ENCODE assay signal across 7 mouse cellular contexts in genomic region chr10:127081996-127082620, GRCm38 (mm10). TPM values are rescaled to one million over a fixed set of nuclear protein-coding genes. Genes with fewer than 3 reads are reported as not detected.
DNase-seq lines count a peak whose midpoint lies in the region; ATAC-seq and TF ChIP-seq lines count a peak whose summit lies in the region.

No protein-coding gene starts in this region.

- no peak for ATAC-seq in lung, postnatal 0 days
- peak; percentile 34; the same call in 1 of the 2 replicates for ATAC-seq in liver, postnatal 0 days

- 0 out of 2 replicates have a peak overlapping the region, but pooled peaks have one; percentile 23 for H3K4me3 ChIP-seq in lung, postnatal 0 days (ENCODE audit: low read depth, low read length)
- peak overlapping the region; percentile 78 for H3K4me3 ChIP-seq in hindbrain, embryonic 10.5 days
- no peak overlapping the region for H3K4me3 ChIP-seq in liver, postnatal 0 days (ENCODE audit: low read depth, low read length)

- H3K9ac ChIP-seq in lung, postnatal 0 days (replicated peaks; ENCODE audit: low read depth) = no peak overlapping the region
- H3K9ac ChIP-seq in liver, postnatal 0 days (replicated peaks) = no peak overlapping the region

- DNase-seq in lung, postnatal 0 days (ENCODE audit: low spot score) = no peak
- DNase-seq in lung, postnatal 10 days = no peak
- DNase-seq in hindbrain, embryonic 10.5 days (ENCODE audit: low spot score) = peak; percentile 60
- DNase-seq in liver, postnatal 0 days = no peak
- DNase-seq in adrenal gland, postnatal 36 days = no peak
- DNase-seq in cerebellum, adult 11-12 months = no peak
- DNase-seq in layer of hippocampus, adult 8-10 months (ENCODE audit: low spot score in 2 of 2) = no peak

- no peak overlapping the region for H3K27ac ChIP-seq in lung, postnatal 0 days (ENCODE audit: low read length)
- H3K27ac ChIP-seq in hindbrain, embryonic 10.5 days = no peak overlapping the region
- no peak overlapping the region for H3K27ac ChIP-seq in liver, postnatal 0 days (ENCODE audit: low read depth)

- H3K4me1 ChIP-seq in lung, postnatal 0 days (ENCODE audit: insufficient read depth, low read depth, low read length) = peaks cover 10% of the 10 kb centered on the region
- H3K4me1 ChIP-seq in hindbrain, embryonic 10.5 days (replicated peaks) = peaks cover 61% of the 10 kb centered on the region
- H3K4me1 ChIP-seq in liver, postnatal 0 days (ENCODE audit: insufficient read depth) = peaks cover 30% of the 10 kb centered on the region

- 23% methylated on average over 8 of the region's 8 CpGs for WGBS in lung, postnatal 0 days
- 30% methylated on average over 8 of the region's 8 CpGs for WGBS in hindbrain, embryonic 10.5 days
- WGBS in liver, postnatal 0 days (ENCODE audit: insufficient replicate concordance) = 56% methylated on average over 8 of the region's 8 CpGs

- no peaks in the 10 kb centered on the region for H3K36me3 ChIP-seq in lung, postnatal 0 days (ENCODE audit: insufficient read depth, low read length)
- H3K36me3 ChIP-seq in hindbrain, embryonic 10.5 days = no peaks in the 10 kb centered on the region
- H3K36me3 ChIP-seq in liver, postnatal 0 days (replicated peaks; ENCODE audit: insufficient read depth, low read length) = no peaks in the 10 kb centered on the region

- H3K27me3 ChIP-seq in lung, postnatal 0 days (replicated peaks; ENCODE audit: insufficient read depth, low read length) = peaks cover 61% of the 10 kb centered on the region
- peaks cover 88% of the 10 kb centered on the region for H3K27me3 ChIP-seq in hindbrain, embryonic 10.5 days (ENCODE audit: insufficient read depth, poor library complexity, severe bottlenecking)
- H3K27me3 ChIP-seq in liver, postnatal 0 days (ENCODE audit: insufficient read depth, low read length) = peaks cover 21% of the 10 kb centered on the region; the same call in 1 of the 2 replicates

- no peak for TF ChIP-seq CTCF in lung, postnatal 0 days (IDR thresholded peaks at IDR 0.05)
- TF ChIP-seq CTCF in liver, postnatal 0 days (IDR thresholded peaks at IDR 0.05; ENCODE audit: low read depth) = no peak

- H3K4me2 ChIP-seq in lung, postnatal 0 days (replicated peaks; ENCODE audit: low read depth, low read length) = no peak overlapping the region
- H3K4me2 ChIP-seq in liver, postnatal 0 days (ENCODE audit: low read depth, low read length) = 0 out of 2 replicates have a peak overlapping the region, but pooled peaks have one; percentile 15

- no peak for TF ChIP-seq EP300 in lung, postnatal 0 days (IDR thresholded peaks at IDR 0.05)
- no peak for TF ChIP-seq EP300 in liver, postnatal 0 days (IDR thresholded peaks at IDR 0.05; ENCODE audit: low read depth)

- H3K9me3 ChIP-seq in lung, postnatal 0 days (ENCODE audit: low read length) = no peaks in the 10 kb centered on the region
- no peaks in the 10 kb centered on the region for H3K9me3 ChIP-seq in hindbrain, embryonic 10.5 days
- no peaks in the 10 kb centered on the region for H3K9me3 ChIP-seq in liver, postnatal 0 days (ENCODE audit: low read length)

RNA-seq across cellular contexts. Expression of gene Agap2, which starts 7.0 kb away (rescaled TPM):
- 0.04 and 0.32 TPM in 2 replicates for polyA plus RNA-seq in lung, postnatal 0 days (2015; fragmentation: Nextera tagmentation; extraction: Ambion mirVana)
- polyA plus RNA-seq in hindbrain, embryonic 10.5 days (2016; fragmentation: Nextera tagmentation; extraction: Ambion mirVana) = 0.12 and 0.33 TPM in 2 replicates
- polyA plus RNA-seq in liver, postnatal 0 days (2015; fragmentation: Nextera tagmentation; extraction: Ambion mirVana) = 0.33 and 0.88 TPM in 2 replicates
- total RNA-seq in adrenal gland, postnatal 36 days (2021) = 1 to 10 TPM; 2.2 to 3.4 TPM
- 100 to 1,000 TPM; 657 to 727 (median 692) TPM for total RNA-seq in layer of hippocampus, adult 8-10 months (2022)

RNA-seq across cellular contexts. Expression of gene Tspan31, which starts 12.0 kb away (rescaled TPM):
- polyA plus RNA-seq in lung, postnatal 0 days (2015; fragmentation: Nextera tagmentation; extraction: Ambion mirVana) = 99.5 and 110 TPM in 2 replicates
- polyA plus RNA-seq in hindbrain, embryonic 10.5 days (2016; fragmentation: Nextera tagmentation; extraction: Ambion mirVana) = 177 and 187 TPM in 2 replicates
- polyA plus RNA-seq in liver, postnatal 0 days (2015; fragmentation: Nextera tagmentation; extraction: Ambion mirVana) = 224 and 230 TPM in 2 replicates
- total RNA-seq in adrenal gland, postnatal 36 days (2021) = 100 to 1,000 TPM; 106 to 118 TPM
- total RNA-seq in layer of hippocampus, adult 8-10 months (2022) = 10 to 100 TPM; 62.9 to 68.4 (median 66.1) TPM

RNA-seq across cellular contexts. Expression of gene Cdk4, which starts 18.8 kb away (rescaled TPM):
- 358 and 362 TPM in 2 replicates for polyA plus RNA-seq in lung, postnatal 0 days (2015; fragmentation: Nextera tagmentation; extraction: Ambion mirVana)
- 2,665 and 2,802 TPM in 2 replicates for polyA plus RNA-seq in hindbrain, embryonic 10.5 days (2016; fragmentation: Nextera tagmentation; extraction: Ambion mirVana)
- polyA plus RNA-seq in liver, postnatal 0 days (2015; fragmentation: Nextera tagmentation; extraction: Ambion mirVana) = 209 and 225 TPM in 2 replicates
- total RNA-seq in adrenal gland, postnatal 36 days (2021) = 100 to 1,000 TPM; 213 to 225 TPM
- total RNA-seq in layer of hippocampus, adult 8-10 months (2022) = 10 to 100 TPM; 84.1 to 95.2 (median 91.1) TPM

RNA-seq across cellular contexts. Expression of gene March9, which starts 22.1 kb away (rescaled TPM):
- polyA plus RNA-seq in lung, postnatal 0 days (2015; fragmentation: Nextera tagmentation; extraction: Ambion mirVana) = 0.63 and 0.86 TPM in 2 replicates
- 1.2 and 1.6 TPM in 2 replicates for polyA plus RNA-seq in hindbrain, embryonic 10.5 days (2016; fragmentation: Nextera tagmentation; extraction: Ambion mirVana)
- polyA plus RNA-seq in liver, postnatal 0 days (2015; fragmentation: Nextera tagmentation; extraction: Ambion mirVana) = 0.04 and 0.06 TPM in 2 replicates
- 1 to 10 TPM; 9.3 to 9.7 TPM for total RNA-seq in adrenal gland, postnatal 36 days (2021)
- total RNA-seq in layer of hippocampus, adult 8-10 months (2022) = 10 to 100 TPM; 14.8 to 21.9 (median 20.4) TPM

RNA-seq across cellular contexts. Expression of gene Cyp27b1, which starts 34.1 kb away (rescaled TPM):
- 0.13 TPM in 1 of 2 replicates, not detected in the other for polyA plus RNA-seq in lung, postnatal 0 days (2015; fragmentation: Nextera tagmentation; extraction: Ambion mirVana)
- polyA plus RNA-seq in hindbrain, embryonic 10.5 days (2016; fragmentation: Nextera tagmentation; extraction: Ambion mirVana) = 0.06 and 0.34 TPM in 2 replicates
- not detected in 2 replicates for polyA plus RNA-seq in liver, postnatal 0 days (2015; fragmentation: Nextera tagmentation; extraction: Ambion mirVana)
- under 1 TPM; 0.26 to 0.76 TPM for total RNA-seq in adrenal gland, postnatal 36 days (2021)
- total RNA-seq in layer of hippocampus, adult 8-10 months (2022) = 1 to 10 TPM in 1 of 4 experiments, under 1 TPM in 3; 0.14 to 1.1 (median 0.48) TPM
